Mouse (Mus musculus) liver, embryonic 14.5 days (tissue): ENCODE measurements around the gene Tmem120b. TPM values are rescaled to one million over a fixed set of nuclear protein-coding genes. Genes with fewer than 3 reads are reported as not detected.
"Not testable (repeated sequence)": the region's sequence is repeated elsewhere in the genome, so short reads cannot be mapped to it uniquely, and the experiment has no call there.

Source experiments
- ATAC-seq: fragments of 200-750 bp; cut with Nextera tagmentation; 2 replicates; pipeline ENCODE4 v1.8.0; 2017; ENCODE audit warnings: moderate number of reproducible peaks, mild to moderate bottlenecking, moderate library complexity; ENCODE audit not compliant: insufficient read depth
- DNase-seq, 3 experiments: peaks; one replicate each; pipeline ENCODE4 v3.0.0-alpha.2; 2012 to 2013; ENCODE audit warnings: low read depth in 3 of 3, low spot score in 3 of 3
- H3K27ac ChIP-seq: fragments of 300-500 bp; sonication (generic); 2 replicates; pipeline ENCODE4 v1.5.1; 2014; ENCODE audit warnings: moderate library complexity, mild to moderate bottlenecking, control low read depth, inconsistent platforms
- H3K27me3 ChIP-seq: fragments of 300-500 bp; sonication (generic); 2 replicates; pipeline ENCODE4 v1.6.1; 2014; ENCODE audit warnings: mild to moderate bottlenecking, low read length, moderate library complexity; ENCODE audit not compliant: control insufficient read depth, insufficient read depth
- H3K36me3 ChIP-seq: fragments of 300-500 bp; sonication (generic); replicated peaks from 2 replicates; pipeline ENCODE4 v1.6.1; 2014; ENCODE audit warnings: low read depth; ENCODE audit not compliant: control insufficient read depth, insufficient read depth
- H3K4me1 ChIP-seq, 2 experiments: fragments of 200-500 bp in 1 of 2; fragments of 300-500 bp in 1 of 2; sonication (generic) in 1 of 2; replicated peaks; 2 replicates each; pipeline ENCODE4 v1.6.1; 2012 to 2014; ENCODE audit warnings: antibody characterized with exemption in 1 of 2, inconsistent platforms in 1 of 2, low read length in 1 of 2; ENCODE audit not compliant: control insufficient read depth in 2 of 2, insufficient read depth in 2 of 2
- H3K4me2 ChIP-seq: fragments of 300-500 bp; sonication (generic); 2 replicates; pipeline ENCODE4 v1.6.1; 2014; ENCODE audit warnings: low read depth, mild to moderate bottlenecking, control low read depth, moderate library complexity
- H3K4me3 ChIP-seq, 2 experiments: fragments of 200-500 bp in 1 of 2; fragments of 300-500 bp in 1 of 2; sonication (generic) in 1 of 2; 2 replicates each; pipeline ENCODE4 v1.5.1; 2012 to 2014; ENCODE audit warnings: low read depth in 2 of 2, low read length in 2 of 2, mild to moderate bottlenecking in 2 of 2, control low read depth in 1 of 2, inconsistent platforms in 1 of 2, moderate library complexity in 1 of 2; ENCODE audit not compliant: insufficient read depth in 1 of 2
- H3K9ac ChIP-seq: fragments of 300-500 bp; sonication (generic); replicated peaks from 2 replicates; pipeline ENCODE4 v1.6.1; 2014; ENCODE audit warnings: mild to moderate bottlenecking, control low read depth, moderate library complexity
- H3K9me3 ChIP-seq: fragments of 300-500 bp; sonication (generic); 2 replicates; pipeline ENCODE4 v1.6.1; 2016; ENCODE audit warnings: low read length, mixed read lengths; ENCODE audit not compliant: control insufficient read depth
- CTCF ChIP-seq: IDR thresholded peaks from 2 replicates; pipeline ENCODE4 v1.5.1; 2016; ENCODE audit warnings: antibody characterized with exemption, low read depth, control low read depth
- EP300 ChIP-seq: IDR thresholded peaks from 2 replicates; pipeline ENCODE4 v1.6.1; 2016; ENCODE audit warnings: antibody characterized with exemption, low read depth
- WGBS: fragments of 180-500 bp; shearing (Covaris S2); extraction: QIAGEN DNeasy Blood & Tissue Kit; methylation state at CpG from one replicate; pipeline ENCODE4 v1.1.7; 2014; ENCODE audit not compliant: insufficient replicate concordance; 5-methylcytosine and 5-hydroxymethylcytosine counted together
- polyA plus RNA-seq, 2 experiments: library from polyadenylated mRNA; depleted of rRNA in 1 of 2; stranded (reverse) in 1 of 2; unstranded in 1 of 2; fragments of >200 nt; fragmentation: Nextera tagmentation in 1 of 2; extraction: Ambion mirVana in 1 of 2; gene quantifications; 2 replicates each; pipeline versions ENCODE4 v1.2.1 to v1.2.3; 2012 to 2014

Gene Tmem120b
- polyA plus RNA-seq, 2 experiments: 18.1 to 19.0 TPM

DNA sequence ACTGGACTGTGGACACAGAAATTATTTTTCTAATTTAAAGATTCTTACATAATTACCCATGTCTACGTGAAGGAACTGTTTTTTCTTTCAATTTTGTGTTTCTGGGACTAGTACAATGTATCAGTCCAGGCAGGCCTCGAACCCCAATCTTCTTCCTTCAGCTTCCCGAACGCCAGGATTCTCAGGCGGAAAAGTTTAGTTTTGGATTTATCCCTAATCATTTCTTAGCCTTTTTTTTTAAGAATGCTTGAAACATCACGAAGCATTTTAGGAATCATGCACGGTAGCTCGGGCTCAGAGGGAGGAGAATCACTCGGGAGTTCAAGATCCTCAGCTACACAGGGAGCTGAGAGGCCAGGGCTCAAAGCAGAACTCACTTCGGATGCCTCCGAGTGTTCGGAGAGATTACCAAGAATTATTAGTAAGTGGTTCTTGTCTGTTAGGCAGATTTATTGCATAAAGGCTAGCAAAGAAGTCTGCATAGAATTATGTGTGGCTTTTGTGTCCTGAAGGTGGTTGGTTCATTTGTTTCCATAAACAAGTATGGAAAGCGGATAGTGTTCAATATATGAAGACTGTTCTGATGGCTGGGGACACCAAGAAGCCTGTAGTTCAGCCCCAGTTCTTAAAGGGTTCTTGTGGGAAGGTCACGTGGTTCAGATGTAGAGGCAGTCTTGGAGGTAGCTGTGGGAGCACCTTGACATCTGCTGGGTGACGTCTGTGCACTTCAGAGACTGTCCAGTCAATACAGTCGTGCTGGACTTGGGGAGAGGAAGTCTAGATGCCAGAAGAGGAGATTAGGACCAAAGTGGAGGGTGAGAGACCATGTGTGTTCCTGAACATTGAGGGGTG is 9.7 kb upstream of the Tmem120b start:
- DNase-seq (peak in 1 of 3 experiments; percentile 33), ATAC-seq (no peak)
- Histone ChIP-seq H3K27me3 (no peaks in the 10 kb centered on the region), H3K9ac (peak overlapping the region; percentile 77), H3K9me3 (no peaks in the 10 kb centered on the region), H3K4me1 (peaks cover 9 to 11% of the 10 kb centered on the region in 2 experiments), H3K4me3 (peak overlapping the region; percentile 65 to 68), H3K36me3 (no peaks in the 10 kb centered on the region), H3K27ac (peak overlapping the region; percentile 82), H3K4me2 (peak overlapping the region; percentile 94)
- 19% methylated on average over 16 of the region's 16 CpGs for WGBS
- no peak for TF ChIP-seq EP300
- TF ChIP-seq CTCF: no peak

DNA sequence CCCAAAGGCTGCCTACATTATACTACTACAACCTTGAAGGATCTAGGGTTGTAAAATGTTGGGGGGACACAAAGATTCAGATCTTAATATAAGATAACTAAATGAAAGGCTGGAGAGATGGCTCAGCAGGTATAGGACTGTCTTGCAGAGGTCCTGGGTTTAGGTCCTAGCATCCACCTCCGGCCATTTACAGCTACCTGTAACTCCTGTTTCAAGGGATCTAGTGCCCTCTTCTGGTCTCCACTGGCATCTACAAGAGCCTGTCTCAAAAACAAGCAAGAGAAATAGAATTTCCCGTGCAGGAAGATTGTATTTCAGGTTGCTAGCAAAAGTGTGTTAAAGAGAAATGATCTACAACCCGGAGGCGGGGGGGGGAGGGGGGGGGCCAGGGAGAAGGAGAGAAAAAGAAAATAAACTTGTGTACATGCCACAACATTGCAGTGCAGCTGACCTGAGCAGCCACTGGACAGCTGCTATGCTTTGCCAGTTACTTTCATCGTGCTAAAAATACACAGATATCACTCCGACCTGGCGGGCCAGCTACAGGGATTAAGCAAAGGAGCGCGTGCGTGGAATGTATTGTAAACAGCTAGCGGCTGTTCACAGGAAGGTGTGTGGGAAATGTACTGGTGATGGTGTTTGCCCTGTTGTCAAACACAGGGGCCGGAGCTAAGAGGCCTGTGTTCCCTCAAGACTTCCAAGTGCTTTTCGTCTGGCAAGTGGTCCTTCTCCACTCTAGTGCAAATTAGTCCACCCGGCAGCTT is 8.3 kb upstream of the Tmem120b start:
- DNase-seq (peak in 2 of 3 experiments; percentile 57 to 59), ATAC-seq (no peak)
- no peaks in the 10 kb centered on the region for H3K27me3 ChIP-seq
- no peaks in the 10 kb centered on the region for H3K36me3 ChIP-seq
- H3K4me2 ChIP-seq: no peak overlapping the region
- no peak overlapping the region for H3K9ac ChIP-seq
- 38% methylated on average over 14 of the region's 14 CpGs for WGBS
- no peak overlapping the region for H3K27ac ChIP-seq
- H3K4me1 ChIP-seq: peaks cover 11 to 13% of the 10 kb centered on the region in 2 experiments
- no peak overlapping the region for H3K4me3 ChIP-seq
- TF ChIP-seq EP300 (no peak), CTCF (peak; percentile 77)
- H3K9me3 ChIP-seq: no peaks in the 10 kb centered on the region

DNA sequence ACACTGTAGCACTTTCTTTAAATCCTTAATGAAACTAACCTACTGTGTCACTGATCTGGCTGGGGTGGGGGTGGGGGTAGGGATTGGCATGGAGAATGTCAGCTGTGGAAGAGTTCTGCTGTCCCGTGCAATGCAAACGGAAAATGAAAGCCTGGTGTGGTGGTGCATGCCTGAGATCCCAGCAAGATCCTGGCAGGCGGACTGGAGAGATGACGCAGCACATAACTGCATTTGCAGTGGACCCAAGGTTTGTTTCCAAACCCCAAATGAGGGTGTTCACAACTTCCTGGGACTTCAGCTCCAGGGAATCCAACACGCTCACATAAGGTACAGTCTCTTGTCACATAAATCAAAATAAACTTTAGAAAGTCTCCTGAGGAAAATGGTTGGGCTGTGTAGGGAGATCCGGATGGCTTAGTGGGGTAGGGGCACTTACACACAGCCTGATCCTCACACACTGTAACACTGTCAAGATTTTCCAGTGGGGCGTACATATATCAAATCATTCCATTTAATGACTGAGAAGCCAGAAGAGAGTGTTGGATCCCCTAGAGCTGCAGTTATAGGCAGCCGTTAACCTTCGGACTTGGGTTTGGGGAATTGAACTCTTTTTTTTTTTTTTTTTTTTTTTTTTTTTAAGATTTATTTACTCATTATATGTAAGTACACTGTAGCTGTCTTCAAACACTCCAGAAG is 7.4 kb upstream of the Tmem120b start:
- ATAC-seq (no peak), DNase-seq (no peak)
- no peak overlapping the region for H3K4me3 ChIP-seq
- TF ChIP-seq CTCF: no peak
- no peak for TF ChIP-seq EP300
- no peaks in the 10 kb centered on the region for H3K36me3 ChIP-seq
- H3K4me1 ChIP-seq: peaks cover 11 to 13% of the 10 kb centered on the region in 2 experiments
- H3K27me3 ChIP-seq: no peaks in the 10 kb centered on the region
- WGBS: 67% methylated on average over 9 of the region's 9 CpGs
- no peaks in the 10 kb centered on the region for H3K9me3 ChIP-seq
- no peak overlapping the region for H3K9ac ChIP-seq
- no peak overlapping the region for H3K27ac ChIP-seq
- H3K4me2 ChIP-seq: no peak overlapping the region

DNA sequence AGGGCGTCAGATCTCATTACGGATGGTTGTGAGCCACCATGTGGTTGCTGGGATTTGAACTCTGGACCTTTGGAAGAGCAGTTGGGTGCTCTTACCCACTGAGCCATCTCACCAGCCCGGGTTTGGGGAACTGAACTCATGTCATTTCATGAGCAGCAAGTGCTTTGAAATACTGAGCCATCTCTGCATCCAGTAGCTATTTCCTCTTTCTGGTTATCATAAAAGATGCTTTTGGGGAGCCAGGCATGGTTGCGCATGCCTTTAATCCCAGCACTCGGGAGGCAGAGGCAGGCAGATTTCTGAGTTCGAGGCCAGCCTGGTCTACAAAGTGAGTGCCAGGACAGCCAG is 6.8 kb upstream of the Tmem120b start:
- not testable (repeated sequence) for H3K9ac ChIP-seq, H3K27me3 ChIP-seq, H3K36me3 ChIP-seq, H3K4me2 ChIP-seq, ATAC-seq, H3K27ac ChIP-seq, H3K4me3 ChIP-seq, DNase-seq, H3K9me3 ChIP-seq
- peaks cover 11 to 13% of the 10 kb centered on the region in 2 experiments for H3K4me1 ChIP-seq
- 54% methylated on average over 5 of the region's 6 CpGs for WGBS

DNA sequence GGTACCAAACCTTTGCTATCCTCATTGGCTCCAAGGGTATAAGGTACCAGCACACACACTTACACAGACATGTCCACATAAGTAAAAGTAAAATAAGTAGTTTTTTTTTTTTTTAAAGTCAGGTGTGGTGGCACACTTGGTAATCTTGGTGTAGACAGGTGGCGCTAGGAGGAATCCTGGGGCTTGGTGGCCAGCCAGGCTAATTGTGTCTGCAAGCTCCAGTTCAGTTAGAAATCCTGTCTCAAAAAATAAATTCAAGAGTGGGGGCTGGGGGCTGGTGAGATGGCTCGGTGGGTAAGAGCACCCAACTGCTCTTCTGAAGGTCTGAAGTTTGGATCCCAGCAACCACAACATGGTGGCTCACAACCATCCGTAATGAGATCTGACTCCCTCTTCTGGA is 5.1 kb upstream of the Tmem120b start:
- no peaks in the 10 kb centered on the region for H3K36me3 ChIP-seq
- peaks cover 15 to 16% of the 10 kb centered on the region in 2 experiments for H3K4me1 ChIP-seq
- no peak overlapping the region for H3K4me2 ChIP-seq
- no peak overlapping the region for H3K27ac ChIP-seq
- no peaks in the 10 kb centered on the region for H3K27me3 ChIP-seq
- ATAC-seq: no peak
- DNase-seq: no peak
- H3K9ac ChIP-seq: no peak overlapping the region
- H3K9me3 ChIP-seq: no peaks in the 10 kb centered on the region
- WGBS: 81% methylated on average over 3 of the region's 3 CpGs
- TF ChIP-seq CTCF (no peak), EP300 (no peak)
- H3K4me3 ChIP-seq: no peak overlapping the region
